Mouse (Mus musculus) kidney, postnatal 0 days (tissue): ENCODE data around the gene Tia1. TPM values are rescaled to one million over a fixed set of nuclear protein-coding genes. Genes with fewer than 3 reads are reported as not detected.
"Not testable (repeated sequence)": the region's sequence is repeated elsewhere in the genome, so short reads cannot be mapped to it uniquely, and the experiment has no call there.

Experiments used
- ATAC-seq: fragments of 200-750 bp; cut with Nextera tagmentation; replicated peaks from 2 replicates; pipeline ENCODE4 v1.8.0; 2017; ENCODE audit warnings: low read depth, moderate number of reproducible peaks, moderate TSS enrichment, moderate library complexity; ENCODE audit not compliant: low FRiP score
- DNase-seq: peaks from one replicate; pipeline ENCODE4 v3.0.0-alpha.2; 2016; ENCODE audit warnings: low spot score
- H3K27ac ChIP-seq: fragments of 300-500 bp; sonication (generic); 2 replicates; pipeline ENCODE4 v1.5.1; 2014; ENCODE audit warnings: mild to moderate bottlenecking
- H3K27me3 ChIP-seq: fragments of 300-500 bp; sonication (generic); 2 replicates; pipeline ENCODE4 v1.6.1; 2014; ENCODE audit warnings: low read length, mixed read lengths; ENCODE audit not compliant: insufficient read depth
- H3K36me3 ChIP-seq: fragments of 300-500 bp; sonication (generic); 2 replicates; pipeline ENCODE4 v1.6.1; 2014; ENCODE audit warnings: low read length, mixed read lengths; ENCODE audit not compliant: insufficient read depth
- H3K4me1 ChIP-seq: fragments of 300-500 bp; sonication (generic); replicated peaks from 2 replicates; pipeline ENCODE4 v1.6.1; 2014; ENCODE audit warnings: antibody characterized with exemption, low read length, mixed read lengths; ENCODE audit not compliant: insufficient read depth
- H3K4me2 ChIP-seq: fragments of 300-500 bp; sonication (generic); 2 replicates; pipeline ENCODE4 v1.6.1; 2014; ENCODE audit warnings: mild to moderate bottlenecking, low read length, moderate library complexity, mixed read lengths
- H3K4me3 ChIP-seq: fragments of 300-500 bp; sonication (generic); replicated peaks from 2 replicates; pipeline ENCODE4 v1.5.1; 2014; ENCODE audit warnings: low read depth, low read length
- H3K9ac ChIP-seq: fragments of 300-500 bp; sonication (generic); 2 replicates; pipeline ENCODE4 v1.6.1; 2014; ENCODE audit warnings: low read depth, low read length
- H3K9me3 ChIP-seq: fragments of 300-500 bp; sonication (generic); replicated peaks from 2 replicates; pipeline ENCODE4 v1.6.1; 2016; ENCODE audit warnings: low read length, inconsistent platforms, mixed read lengths
- CTCF ChIP-seq: IDR thresholded peaks from 2 replicates; pipeline ENCODE4 v1.5.1; 2016; ENCODE audit warnings: antibody characterized with exemption, low read depth, mild to moderate bottlenecking, moderate library complexity
- WGBS: fragments of 180-500 bp; shearing (Covaris S2); extraction: QIAGEN DNeasy Blood & Tissue Kit; methylation state at CpG from one replicate; pipeline ENCODE4 v1.1.7; 2014; 5-methylcytosine and 5-hydroxymethylcytosine counted together
- polyA plus RNA-seq: library from polyadenylated mRNA; unstranded; fragments of >200 nt; fragmentation: Nextera tagmentation; extraction: Ambion mirVana; gene quantifications from 2 replicates; pipeline ENCODE4 v1.2.1, GENCODE M21; 2015

Gene Tia1
- polyA plus RNA-seq, 1 experiment from 2014 or later, result 119 TPM

- Histone ChIP-seq H3K9ac (peak within 1 kb of the TSS; percentile 93), H3K4me3 (peak within 1 kb of the TSS; percentile 72), H3K27me3 (no peaks in the 10 kb centered on the region), H3K27ac (peak within 1 kb of the TSS; percentile 87), H3K9me3 (no peaks in the 10 kb centered on the region), H3K36me3 (0 out of 2 replicates have a peak, but pooled peaks cover 3% of the 10 kb centered on the region), H3K4me2 (peak within 1 kb of the TSS; percentile 72), H3K4me1 (peaks cover 19% of the 10 kb centered on the region)
- DNase-seq, result no peak
- TF ChIP-seq CTCF, result no peak
- WGBS, result 14% methylated on average over 15 of the region's 15 CpGs
- peak; percentile 4; the same call in 1 of the 2 replicates for ATAC-seq
Observed at GRCm38 (mm10) chr6:86370764-86371339, 33.2 kb upstream of the Tia1 start, which contains the start of gene Snrpg. Snrpg (plus strand) TSS chr6:86371304.

- 0 out of 2 replicates have a peak, but pooled peaks cover 4% of the 10 kb centered on the region for H3K36me3 ChIP-seq
- WGBS, result under 1% methylated on average over 50 of the region's 50 CpGs
- peak; percentile 95 for ATAC-seq
Observed at GRCm38 (mm10) chr6:86371340-86371911, 32.6 kb upstream of the Tia1 start.

GRCm38 (mm10) chr6:86371950-86372516, 32.0 kb upstream of the Tia1 start:
- Histone ChIP-seq H3K27ac (no peak overlapping the region), H3K9me3 (no peaks in the 10 kb centered on the region), H3K4me3 (peak overlapping the region; percentile 72), H3K36me3 (0 out of 2 replicates have a peak, but pooled peaks cover 11% of the 10 kb centered on the region), H3K27me3 (no peaks in the 10 kb centered on the region), H3K9ac (peak overlapping the region; percentile 93), H3K4me2 (peak overlapping the region; percentile 72), H3K4me1 (peaks cover 19% of the 10 kb centered on the region)
- no peak for TF ChIP-seq CTCF
- 4% methylated on average over 12 of the region's 12 CpGs for WGBS
- DNase-seq, result no peak
- ATAC-seq, result no peak

More at GRCm38 (mm10) chr6:86371340-86371911, 32.6 kb upstream of the Tia1 start:
- Histone ChIP-seq H3K4me2 (peak overlapping the region; percentile 72), H3K4me1 (peaks cover 19% of the 10 kb centered on the region), H3K9me3 (no peaks in the 10 kb centered on the region), H3K9ac (peak overlapping the region; percentile 93), H3K4me3 (peak overlapping the region; percentile 72), H3K27me3 (no peaks in the 10 kb centered on the region), H3K27ac (peak overlapping the region; percentile 87)
- peak; percentile 98 for DNase-seq
- TF ChIP-seq CTCF, result no peak

- WGBS, result 94% methylated on average over 6 of the region's 6 CpGs
- no peaks in the 10 kb centered on the region for H3K27me3 ChIP-seq
- H3K36me3 ChIP-seq, result peaks cover 20% of the 10 kb centered on the region; the same call in 1 of the 2 replicates
- DNase-seq (no peak), ATAC-seq (no peak)
- peaks cover 19% of the 10 kb centered on the region for H3K4me1 ChIP-seq
- H3K4me3 ChIP-seq, result no peak overlapping the region
- H3K27ac ChIP-seq, result no peak overlapping the region
- no peak for TF ChIP-seq CTCF
- H3K9me3 ChIP-seq, result no peaks in the 10 kb centered on the region
- H3K9ac ChIP-seq, result no peak overlapping the region
- H3K4me2 ChIP-seq, result no peak overlapping the region
Observed at GRCm38 (mm10) chr6:86373556-86373955, 30.5 kb upstream of the Tia1 start.

- no peak overlapping the region for H3K4me2 ChIP-seq
- DNase-seq, result no peak
- WGBS, result 89% methylated on average over 3 of the region's 3 CpGs
- H3K9ac ChIP-seq, result no peak overlapping the region
- no peak overlapping the region for H3K4me3 ChIP-seq
- ATAC-seq, result no peak
- no peaks in the 10 kb centered on the region for H3K4me1 ChIP-seq
- no peaks in the 10 kb centered on the region for H3K27me3 ChIP-seq
- no peaks in the 10 kb centered on the region for H3K9me3 ChIP-seq
- TF ChIP-seq CTCF, result no peak
- H3K27ac ChIP-seq, result no peak overlapping the region
- peaks cover 25% of the 10 kb centered on the region; the same call in 1 of the 2 replicates for H3K36me3 ChIP-seq
Observed at GRCm38 (mm10) chr6:86378341-86378740, 25.7 kb upstream of the Tia1 start.

GRCm38 (mm10) chr6:86380112-86380511, 23.9 kb upstream of the Tia1 start:
- not testable (repeated sequence) for H3K27me3 ChIP-seq, H3K9me3 ChIP-seq, ATAC-seq, H3K27ac ChIP-seq, DNase-seq, H3K9ac ChIP-seq, H3K4me3 ChIP-seq, H3K4me1 ChIP-seq, H3K4me2 ChIP-seq
- 82% methylated on average over 7 of the region's 8 CpGs for WGBS
- peaks cover 25% of the 10 kb centered on the region; the same call in 1 of the 2 replicates for H3K36me3 ChIP-seq
